Mouse (Mus musculus): ENCODE measurements around the gene Pip.

Pip gene

DNA sequence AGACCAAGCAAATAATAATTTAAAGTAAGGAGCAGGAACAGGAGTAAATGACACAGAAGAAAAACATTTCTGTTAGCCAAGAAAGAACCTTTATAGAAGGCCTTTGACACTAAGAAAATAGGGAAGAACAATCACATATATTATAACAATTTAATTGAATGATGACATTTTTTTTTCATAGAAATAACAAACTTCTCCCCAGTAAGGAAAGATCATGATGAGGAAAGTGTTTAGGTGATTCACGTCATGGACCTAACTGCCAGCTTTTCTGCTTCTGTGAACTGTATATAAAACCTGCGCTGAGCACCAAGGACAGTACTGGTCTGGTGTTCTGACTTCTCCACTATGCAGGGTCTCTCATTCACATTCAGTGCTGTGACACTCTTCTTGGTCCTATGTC is at the start of gene Pip:
TSS of gene Pip (plus strand) at position 301 of the 400 bp plus-strand sequence.
- DNase-seq (ENCODE audit: low spot score in 2 of 2): no peak

DNA sequence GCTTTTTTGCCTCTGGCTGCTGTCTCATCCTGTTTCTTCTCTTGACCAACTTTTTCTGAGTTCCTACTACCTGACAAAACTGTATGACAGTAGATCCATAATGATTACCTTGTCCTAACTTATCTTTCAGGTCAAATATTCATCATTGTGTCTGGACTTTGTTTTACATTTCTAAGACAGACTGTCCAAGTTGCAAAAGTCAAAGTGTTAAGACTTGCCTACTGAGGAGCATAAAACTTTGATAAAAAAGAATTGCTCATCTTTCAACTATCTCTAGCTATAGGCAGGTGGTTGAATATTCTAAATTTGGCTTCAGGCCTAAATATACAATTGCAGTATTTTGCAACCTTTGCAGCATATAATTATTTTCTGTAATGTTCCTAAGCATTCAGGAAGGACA is 23.2 kb upstream of the Pip start:
- no peak for DNase-seq (ENCODE audit: low spot score in 2 of 2)

DNA sequence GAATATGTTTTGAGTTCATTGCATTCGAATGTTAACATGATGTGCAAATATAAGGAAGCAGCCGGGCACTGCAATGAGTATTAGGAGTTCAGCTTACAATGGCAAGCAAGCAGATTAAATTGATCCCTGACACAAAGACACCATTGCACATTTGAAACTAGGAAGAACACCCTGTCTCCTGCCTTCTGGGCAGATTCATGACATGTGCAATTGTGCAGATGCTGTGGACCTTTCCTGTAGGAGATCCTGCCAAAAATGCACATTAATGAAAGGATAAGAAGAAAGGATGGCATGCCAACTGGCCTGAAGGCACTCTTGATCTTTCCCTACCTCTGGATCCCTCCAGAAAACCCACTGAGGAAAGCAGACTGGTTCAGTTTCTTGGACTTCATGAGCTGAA is 17.8 kb upstream of the Pip start:
- no peak for DNase-seq (ENCODE audit: low spot score in 2 of 2)

GRCm38 (mm10) chr6:41852689-41853088 is 5.4 kb downstream of the Pip start, which contains the start of gene Sval2:
Gene Sval2, plus strand, starts transcription at chr6:41852989.
- no peak for DNase-seq (ENCODE audit: low spot score in 2 of 2)

GRCm38 (mm10) chr6:41864038-41864437 is 16.7 kb downstream of the Pip start:
- no peak for DNase-seq (ENCODE audit: low spot score in 2 of 2)
